Mouse (Mus musculus): ENCODE data around the gene Vps26b. TPM values are rescaled to one million over a fixed set of nuclear protein-coding genes. Genes with fewer than 3 reads are reported as not detected.

Gene Vps26b
- polyA plus RNA-seq (2015; fragmentation: Nextera tagmentation; extraction: Ambion mirVana) = 27.7 and 28.1 TPM in 2 replicates

DNA sequence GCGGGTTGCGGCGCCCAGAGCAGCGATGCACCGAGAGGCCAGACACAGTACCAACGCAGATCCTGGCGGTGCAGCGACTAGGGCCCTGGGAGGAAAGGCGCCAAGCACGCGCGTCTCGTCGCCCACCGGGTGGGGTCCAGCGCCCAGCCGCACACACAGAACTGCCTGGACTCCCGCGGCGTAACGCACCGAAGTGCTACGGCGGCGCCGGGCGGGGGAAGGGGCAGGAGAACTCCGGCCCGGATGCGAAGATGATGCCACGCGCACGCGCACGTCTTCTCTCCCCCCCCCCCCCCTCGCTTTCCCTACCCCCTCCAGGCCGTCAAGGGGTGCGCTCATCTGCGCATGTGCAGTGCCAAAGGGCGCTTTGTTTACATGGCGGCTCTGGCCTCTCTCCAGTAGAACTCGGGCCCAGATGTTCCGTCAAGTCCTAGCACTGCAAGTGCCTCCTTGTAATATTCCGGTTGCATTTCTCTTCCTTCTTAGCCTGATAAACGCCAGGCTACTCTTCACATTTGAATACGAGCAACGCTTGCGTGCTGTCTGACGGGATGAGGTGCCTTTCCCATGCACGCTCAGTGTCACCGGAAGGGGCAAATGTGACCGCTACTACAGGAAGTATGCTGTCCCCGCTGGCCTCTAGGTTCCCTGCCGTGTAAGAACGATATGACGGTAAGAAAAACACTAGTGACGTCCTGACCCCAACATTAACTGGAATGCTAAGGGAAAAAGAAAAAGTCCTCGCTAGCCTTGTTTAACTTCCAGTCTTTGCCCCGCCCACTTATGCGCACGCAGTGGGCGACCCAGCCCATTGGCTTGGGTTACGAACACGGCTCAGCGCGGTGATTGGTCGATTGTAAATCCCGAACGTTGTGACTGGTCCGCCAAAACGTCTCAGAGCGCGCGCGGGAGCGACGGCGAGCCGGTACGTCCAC, at the start of gene Vps26b, which contains the start of gene Ncapd3:
Gene Vps26b, minus strand, starts transcription at position 238 of the 935 bp plus-strand sequence.
Gene Ncapd3, plus strand, starts transcription at position 348 of the 935 bp plus-strand sequence.
- TF ChIP-seq CTCF (IDR thresholded peaks at IDR 0.05; ENCODE audit: low read depth) = no peak
- Histone ChIP-seq H3K4me1 (replicated peaks; ENCODE audit: insufficient read depth, low read length) (peaks cover 23% of the 10 kb centered on the region), H3K4me2 (ENCODE audit: low read length) (peak within 1 kb of the TSS; percentile 90), H3K9ac (ENCODE audit: low read depth, low read length) (peak within 1 kb of the TSS; percentile 93), H3K4me3 (replicated peaks; ENCODE audit: low read depth, low read length) (peak within 1 kb of the TSS; percentile 94), H3K27ac (peak within 1 kb of the TSS; percentile 90), H3K36me3 (ENCODE audit: insufficient read depth, low read length) (no peaks in the 10 kb centered on the region), H3K9me3 (replicated peaks; ENCODE audit: low read length) (no peaks in the 10 kb centered on the region), H3K27me3 (ENCODE audit: insufficient read depth, low read length) (no peaks in the 10 kb centered on the region)
- peak; percentile 95 for ATAC-seq (replicated peaks; ENCODE audit: low FRiP score, low read depth)
- peak; percentile 98 for DNase-seq (ENCODE audit: low spot score)
- under 1% methylated on average over 62 of the region's 80 CpGs for WGBS

DNA sequence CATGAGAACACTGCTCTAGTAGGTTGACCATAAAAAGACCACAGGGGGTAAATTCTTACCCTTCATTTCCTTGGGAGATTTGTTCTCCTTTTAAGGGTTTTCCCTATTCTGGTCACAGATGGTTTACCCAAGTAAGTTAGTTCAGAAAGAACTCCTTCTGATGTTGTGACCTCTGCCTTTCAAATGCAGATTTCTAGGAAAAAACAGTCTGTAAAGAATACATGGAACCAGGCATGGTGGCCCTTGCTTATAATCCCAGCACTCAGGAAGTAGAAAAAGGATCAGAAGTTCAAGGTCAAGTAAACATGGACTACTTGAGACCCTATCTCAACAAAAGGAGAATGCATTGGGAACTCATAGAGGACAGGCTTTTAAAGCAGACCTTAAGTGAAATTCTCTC, 45.9 kb upstream of the Vps26b start:
- H3K27ac ChIP-seq = no peak overlapping the region
- no peak overlapping the region for H3K9ac ChIP-seq (ENCODE audit: low read depth, low read length)
- peaks cover 22% of the 10 kb centered on the region for H3K36me3 ChIP-seq (ENCODE audit: insufficient read depth, low read length)
- H3K4me3 ChIP-seq (replicated peaks; ENCODE audit: low read depth, low read length) = no peak overlapping the region
- H3K4me2 ChIP-seq (ENCODE audit: low read length) = no peak overlapping the region
- ATAC-seq (replicated peaks; ENCODE audit: low FRiP score, low read depth) = no peak
- no peak for DNase-seq (ENCODE audit: low spot score)
- H3K4me1 ChIP-seq (replicated peaks; ENCODE audit: insufficient read depth, low read length) = no peaks in the 10 kb centered on the region
- H3K9me3 ChIP-seq (replicated peaks; ENCODE audit: low read length) = no peaks in the 10 kb centered on the region
- no peaks in the 10 kb centered on the region for H3K27me3 ChIP-seq (ENCODE audit: insufficient read depth, low read length)
- no peak for TF ChIP-seq CTCF (IDR thresholded peaks at IDR 0.05; ENCODE audit: low read depth)

DNA sequence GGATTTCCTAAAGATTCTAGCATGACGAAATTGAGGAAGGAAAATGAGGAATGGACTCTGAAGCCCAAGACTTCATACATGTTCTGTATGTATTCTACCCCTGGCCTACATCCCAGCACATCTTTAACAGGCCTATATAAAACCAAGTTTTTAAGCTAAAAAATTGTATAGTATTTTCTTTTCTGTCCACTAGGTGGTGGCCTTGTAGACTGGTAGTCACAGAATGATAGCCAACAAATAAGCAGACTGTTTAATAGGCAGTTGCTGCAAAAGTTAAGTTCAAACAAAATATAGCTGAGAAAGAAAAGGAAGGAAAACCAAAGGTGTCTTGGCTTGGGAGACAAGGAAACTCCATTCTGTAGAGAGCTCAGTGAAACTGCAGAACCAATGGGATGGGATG, 44.8 kb upstream of the Vps26b start:
- WGBS = 77% methylated on average over 1 of the region's 1 CpGs
- no peaks in the 10 kb centered on the region for H3K4me1 ChIP-seq (replicated peaks; ENCODE audit: insufficient read depth, low read length)
- ATAC-seq (replicated peaks; ENCODE audit: low FRiP score, low read depth) = no peak
- peaks cover 34% of the 10 kb centered on the region for H3K36me3 ChIP-seq (ENCODE audit: insufficient read depth, low read length)
- TF ChIP-seq CTCF (IDR thresholded peaks at IDR 0.05; ENCODE audit: low read depth) = peak; percentile 62
- H3K4me3 ChIP-seq (replicated peaks; ENCODE audit: low read depth, low read length) = no peak overlapping the region
- H3K9me3 ChIP-seq (replicated peaks; ENCODE audit: low read length) = no peaks in the 10 kb centered on the region
- no peaks in the 10 kb centered on the region for H3K27me3 ChIP-seq (ENCODE audit: insufficient read depth, low read length)
- no peak overlapping the region for H3K9ac ChIP-seq (ENCODE audit: low read depth, low read length)
- no peak overlapping the region for H3K27ac ChIP-seq
- DNase-seq (ENCODE audit: low spot score) = peak; percentile 54
- no peak overlapping the region for H3K4me2 ChIP-seq (ENCODE audit: low read length)

DNA sequence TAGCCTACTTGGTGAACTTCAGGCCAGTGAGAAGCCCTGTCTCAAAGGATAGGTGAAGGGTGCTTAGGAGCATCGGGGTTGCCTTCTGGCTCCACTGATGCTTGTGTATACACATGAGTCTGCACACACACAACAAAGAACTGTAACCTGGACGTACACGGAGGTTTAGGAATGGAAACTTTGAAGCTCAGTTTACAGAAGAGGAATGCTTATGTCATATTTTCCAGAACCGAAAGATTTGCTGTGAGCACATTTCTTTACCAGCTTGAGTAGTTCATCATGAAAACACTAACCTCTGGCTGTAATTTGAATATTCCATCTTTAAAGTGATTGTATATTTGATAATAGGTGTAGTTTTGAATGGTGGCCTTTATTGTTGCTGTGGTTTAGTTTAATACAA, 41.0 kb upstream of the Vps26b start:
- no peaks in the 10 kb centered on the region for H3K4me1 ChIP-seq (replicated peaks; ENCODE audit: insufficient read depth, low read length)
- H3K4me3 ChIP-seq (replicated peaks; ENCODE audit: low read depth, low read length) = no peak overlapping the region
- DNase-seq (ENCODE audit: low spot score) (no peak), ATAC-seq (replicated peaks; ENCODE audit: low FRiP score, low read depth) (no peak)
- H3K4me2 ChIP-seq (ENCODE audit: low read length) = no peak overlapping the region
- no peak overlapping the region for H3K9ac ChIP-seq (ENCODE audit: low read depth, low read length)
- peaks cover 44% of the 10 kb centered on the region for H3K36me3 ChIP-seq (ENCODE audit: insufficient read depth, low read length)
- H3K27ac ChIP-seq = no peak overlapping the region
- no peaks in the 10 kb centered on the region for H3K9me3 ChIP-seq (replicated peaks; ENCODE audit: low read length)
- no peaks in the 10 kb centered on the region for H3K27me3 ChIP-seq (ENCODE audit: insufficient read depth, low read length)
- 91% methylated on average over 4 of the region's 4 CpGs for WGBS
- no peak for TF ChIP-seq CTCF (IDR thresholded peaks at IDR 0.05; ENCODE audit: low read depth)

DNA sequence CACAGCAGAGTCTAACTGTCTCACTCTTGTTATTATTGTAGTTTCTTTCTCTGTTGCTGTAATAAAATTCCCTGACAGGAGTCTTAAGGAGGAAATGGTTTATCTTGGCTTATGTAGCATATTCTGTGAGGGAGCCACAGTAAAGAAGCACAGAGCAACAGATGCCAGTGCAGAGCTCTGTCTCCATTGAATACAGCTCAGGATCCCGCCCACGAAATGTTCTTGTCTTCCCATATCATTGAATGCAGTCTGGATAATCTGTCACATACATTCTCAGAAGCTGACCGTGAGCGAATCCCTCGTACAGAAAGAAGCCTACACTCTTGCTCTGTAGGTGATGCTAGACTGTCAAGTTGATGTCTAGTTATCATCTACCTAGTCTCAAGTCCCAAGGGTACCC, 28.5 kb upstream of the Vps26b start:
- TF ChIP-seq CTCF (IDR thresholded peaks at IDR 0.05; ENCODE audit: low read depth) = no peak
- H3K4me3 ChIP-seq (replicated peaks; ENCODE audit: low read depth, low read length) = no peak overlapping the region
- no peaks in the 10 kb centered on the region for H3K27me3 ChIP-seq (ENCODE audit: insufficient read depth, low read length)
- H3K4me1 ChIP-seq (replicated peaks; ENCODE audit: insufficient read depth, low read length) = no peaks in the 10 kb centered on the region
- WGBS = 85% methylated on average over 5 of the region's 5 CpGs
- peak; percentile 40 for DNase-seq (ENCODE audit: low spot score)
- H3K27ac ChIP-seq = no peak overlapping the region
- H3K4me2 ChIP-seq (ENCODE audit: low read length) = no peak overlapping the region
- ATAC-seq (replicated peaks; ENCODE audit: low FRiP score, low read depth) = no peak
- H3K9me3 ChIP-seq (replicated peaks; ENCODE audit: low read length) = no peaks in the 10 kb centered on the region
- peaks cover 57% of the 10 kb centered on the region for H3K36me3 ChIP-seq (ENCODE audit: insufficient read depth, low read length)
- no peak overlapping the region for H3K9ac ChIP-seq (ENCODE audit: low read depth, low read length)

DNA sequence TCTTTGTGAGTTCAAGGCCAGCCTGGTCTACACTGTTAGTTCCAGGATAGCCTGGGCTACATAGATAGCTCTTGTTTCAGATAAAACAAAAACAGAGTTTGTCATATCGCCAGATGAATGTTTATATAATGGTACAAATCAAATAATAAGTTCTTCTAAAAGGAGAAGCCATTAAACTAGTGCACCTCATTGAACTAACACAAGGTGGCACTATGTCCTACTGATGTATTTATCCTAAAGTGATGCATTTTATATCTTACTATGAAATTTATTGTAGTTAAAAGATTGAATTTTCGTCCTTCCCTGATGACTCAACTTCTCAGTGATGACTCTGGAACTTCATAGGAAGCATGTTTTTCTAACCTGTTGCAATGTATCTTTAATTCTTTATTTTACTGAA, 19.6 kb upstream of the Vps26b start:
- no peak overlapping the region for H3K4me2 ChIP-seq (ENCODE audit: low read length)
- peak; percentile 7 for DNase-seq (ENCODE audit: low spot score)
- peak; percentile 49 for TF ChIP-seq CTCF (IDR thresholded peaks at IDR 0.05; ENCODE audit: low read depth)
- H3K9me3 ChIP-seq (replicated peaks; ENCODE audit: low read length) = no peaks in the 10 kb centered on the region
- H3K4me3 ChIP-seq (replicated peaks; ENCODE audit: low read depth, low read length) = no peak overlapping the region
- no peak for ATAC-seq (replicated peaks; ENCODE audit: low FRiP score, low read depth)
- no peak overlapping the region for H3K9ac ChIP-seq (ENCODE audit: low read depth, low read length)
- H3K27ac ChIP-seq = no peak overlapping the region
- 87% methylated on average over 2 of the region's 2 CpGs for WGBS
- H3K4me1 ChIP-seq (replicated peaks; ENCODE audit: insufficient read depth, low read length) = no peaks in the 10 kb centered on the region
- peaks cover 51% of the 10 kb centered on the region for H3K36me3 ChIP-seq (ENCODE audit: insufficient read depth, low read length)
- H3K27me3 ChIP-seq (ENCODE audit: insufficient read depth, low read length) = no peaks in the 10 kb centered on the region
